8 mouse cellular contexts compared by ENCODE assay signal in genomic region chr9:61373634-61373941, GRCm38 (mm10). TPM values are rescaled to one million over a fixed set of nuclear protein-coding genes. Genes with fewer than 3 reads are reported as not detected.
A peak's percentile ranks its signal among the peaks of the same experiment; 100 is the strongest.
DNase-seq lines count a peak whose midpoint lies in the region; ATAC-seq and TF ChIP-seq lines count a peak whose summit lies in the region.

No protein-coding gene starts in this region.

- peaks cover 9% of the 10 kb centered on the region for H3K36me3 ChIP-seq in thymus, adult 2 months (ENCODE audit: control insufficient read depth, insufficient read depth, low read length)
- H3K36me3 ChIP-seq in heart, embryonic 13.5 days, result peaks cover 21% of the 10 kb centered on the region
- 0 out of 2 replicates have a peak, but pooled peaks cover 2% of the 10 kb centered on the region for H3K36me3 ChIP-seq in liver, embryonic 11.5 days (ENCODE audit: control insufficient read depth, insufficient read depth, low read length)
- peaks cover 6% of the 10 kb centered on the region; the same call in 1 of the 2 replicates for H3K36me3 ChIP-seq in stomach, postnatal 0 days (ENCODE audit: control insufficient read depth, insufficient read depth, low read length)

- H3K27ac ChIP-seq in thymus, adult 2 months (ENCODE audit: control insufficient read depth, insufficient read depth, low read length), result peak overlapping the region; percentile 48; the same call in 1 of the 2 replicates
- peak overlapping the region; percentile 87 for H3K27ac ChIP-seq in heart, embryonic 13.5 days (replicated peaks)
- peak overlapping the region; percentile 79 for H3K27ac ChIP-seq in liver, embryonic 11.5 days (ENCODE audit: low read depth, low read length)
- H3K27ac ChIP-seq in stomach, postnatal 0 days (replicated peaks), result peak overlapping the region; percentile 96

- TF ChIP-seq CTCF in thymus, adult 2 months (IDR thresholded peaks at IDR 0.05; ENCODE audit: borderline replicate concordance, control insufficient read depth, extremely low read depth, insufficient read depth, low read length, poor library complexity), result no peak
- no peak for TF ChIP-seq CTCF in stomach, postnatal 0 days (IDR thresholded peaks at IDR 0.05; ENCODE audit: low read depth)

- H3K9me3 ChIP-seq in heart, embryonic 13.5 days, result no peaks in the 10 kb centered on the region
- no peaks in the 10 kb centered on the region for H3K9me3 ChIP-seq in liver, embryonic 11.5 days (ENCODE audit: control insufficient read depth, low read length)
- no peaks in the 10 kb centered on the region for H3K9me3 ChIP-seq in stomach, postnatal 0 days (ENCODE audit: control insufficient read depth, low read length)

- peak overlapping the region; percentile 95 for H3K9ac ChIP-seq in heart, embryonic 13.5 days
- H3K9ac ChIP-seq in liver, embryonic 11.5 days (ENCODE audit: low read depth, low read length), result peak overlapping the region; percentile 82
- H3K9ac ChIP-seq in stomach, postnatal 0 days (ENCODE audit: low read length), result peak overlapping the region; percentile 97

- peaks cover 4% of the 10 kb centered on the region; the same call in 1 of the 2 replicates for H3K27me3 ChIP-seq in thymus, adult 2 months (ENCODE audit: control insufficient read depth, insufficient read depth, low read length)
- H3K27me3 ChIP-seq in heart, embryonic 13.5 days (replicated peaks), result peaks cover 52% of the 10 kb centered on the region
- peaks cover 15% of the 10 kb centered on the region for H3K27me3 ChIP-seq in liver, embryonic 11.5 days (replicated peaks; ENCODE audit: control insufficient read depth, insufficient read depth, low read length)
- no peaks in the 10 kb centered on the region for H3K27me3 ChIP-seq in stomach, postnatal 0 days (ENCODE audit: control insufficient read depth, insufficient read depth, low read length)

- ATAC-seq in heart, embryonic 13.5 days (ENCODE audit: extremely low read depth, insufficient number of reproducible peaks, low FRiP score, low TSS enrichment), result no peak
- ATAC-seq in liver, embryonic 11.5 days (replicated peaks; ENCODE audit: low FRiP score), result no peak
- ATAC-seq in stomach, postnatal 0 days (ENCODE audit: low FRiP score, low TSS enrichment), result no peak
- no peak for ATAC-seq in megakaryocyte-erythroid progenitor cell, adult 5-6 weeks (replicated peaks; ENCODE audit: low FRiP score, low TSS enrichment, poor library complexity, severe bottlenecking)

- peak overlapping the region; percentile 96 for H3K4me2 ChIP-seq in heart, embryonic 13.5 days
- H3K4me2 ChIP-seq in liver, embryonic 11.5 days, result peak overlapping the region; percentile 95
- H3K4me2 ChIP-seq in stomach, postnatal 0 days (replicated peaks; ENCODE audit: low read depth), result peak overlapping the region; percentile 88

- H3K4me3 ChIP-seq in thymus, adult 2 months (ENCODE audit: control insufficient read depth, insufficient read depth, low read length), result peak overlapping the region; percentile 82
- peak overlapping the region; percentile 81 for H3K4me3 ChIP-seq in heart, embryonic 13.5 days
- peak overlapping the region; percentile 84 for H3K4me3 ChIP-seq in liver, embryonic 11.5 days (ENCODE audit: low read depth, low read length)
- H3K4me3 ChIP-seq in stomach, postnatal 0 days (ENCODE audit: low read depth, low read length), result peak overlapping the region; percentile 84

- DNase-seq in gastrocnemius, postnatal 10 days, result peak; percentile 42
- DNase-seq in gastrocnemius, adult 8-10 months (ENCODE audit: low spot score in 2 of 2), result no peak
- no peak for DNase-seq in thymus, adult 2 months
- no peak for DNase-seq in thymus, postnatal 4 days
- DNase-seq in liver, embryonic 11.5 days (ENCODE audit: low spot score), result no peak
- peak; percentile 46 for DNase-seq in stomach, postnatal 0 days (ENCODE audit: low spot score)

- peaks cover 44% of the 10 kb centered on the region for H3K4me1 ChIP-seq in thymus, adult 2 months (replicated peaks; ENCODE audit: control insufficient read depth, insufficient read depth, low read length)
- peaks cover 89% of the 10 kb centered on the region for H3K4me1 ChIP-seq in heart, embryonic 13.5 days
- peaks cover 61% of the 10 kb centered on the region for H3K4me1 ChIP-seq in liver, embryonic 11.5 days (replicated peaks; ENCODE audit: control insufficient read depth, insufficient read depth, low read length)
- peaks cover 14% of the 10 kb centered on the region for H3K4me1 ChIP-seq in stomach, postnatal 0 days (replicated peaks; ENCODE audit: control insufficient read depth, insufficient read depth)

- no peak for TF ChIP-seq EP300 in stomach, postnatal 0 days (optimal IDR thresholded peaks at IDR 0.05)

- no peak for TF ChIP-seq POLR2A in thymus, adult 2 months (IDR thresholded peaks at IDR 0.05; ENCODE audit: control insufficient read depth, extremely low read depth, insufficient read depth, low read length, poor library complexity)

- under 1% methylated on average over 23 of the region's 23 CpGs for WGBS in thymus, adult 2 months
- under 1% methylated on average over 23 of the region's 23 CpGs for WGBS in heart, embryonic 13.5 days
- WGBS in liver, embryonic 11.5 days, result under 1% methylated on average over 23 of the region's 23 CpGs
- WGBS in stomach, postnatal 0 days, result 0% methylated on average over 22 of the region's 23 CpGs

RNA-seq across cellular contexts. Expression of gene Tle3, which starts 1.4 kb away (rescaled TPM):
- total RNA-seq in gastrocnemius, postnatal 10 days (2021), result 10 to 100 TPM; 20.5 to 25.6 TPM
- 1 to 10 TPM; 3.2 to 6.7 (median 4.3) TPM for total RNA-seq in gastrocnemius, adult 8-10 months (2022)
- polyA plus RNA-seq in thymus, adult 2 months (2012; rRNA removed), result 205 and 254 TPM in 2 replicates
- 7.3 and 9.1 TPM in 2 replicates for polyA plus RNA-seq in heart, embryonic 13.5 days (2015; fragmentation: Nextera tagmentation; extraction: Ambion mirVana)
- 15.0 and 15.8 TPM in 2 replicates for polyA plus RNA-seq in liver, embryonic 11.5 days (2014; fragmentation: Nextera tagmentation; extraction: Ambion mirVana)
- 16.8 and 18.2 TPM in 2 replicates for polyA plus RNA-seq in stomach, postnatal 0 days (2015; fragmentation: Nextera tagmentation; extraction: Ambion mirVana)
- 53.3 and 57.0 TPM in 2 replicates for total RNA-seq in megakaryocyte-erythroid progenitor cell, adult 5-6 weeks (2014; fragmentation: Nextera tagmentation)
- total RNA-seq in megakaryocyte-erythroid progenitor cell, adult 5-6 weeks (2017), result 19.1 and 26.7 TPM in 2 replicates

Comparison
In these comparisons a context has a peak if more than half of its experiments do, and no peak if none do; other contexts are left out.
1. DNase-seq: peak in gastrocnemius, postnatal 10 days (single experiment) and stomach, postnatal 0 days (single experiment); none in gastrocnemius, adult 8-10 months (0 of 2), thymus, adult 2 months (single experiment), thymus, postnatal 4 days (single experiment) and liver, embryonic 11.5 days (single experiment).
2. RNA of gene Tle3, which starts 1.4 kb away (polyA plus RNA-seq): 205 to 254 TPM in thymus, adult 2 months; 16.8 to 18.2 TPM in stomach, postnatal 0 days, 15.0 to 15.8 TPM in liver, embryonic 11.5 days and 7.3 to 9.1 TPM in heart, embryonic 13.5 days; every median in the first group is over 10 times any median in the second.
3. Peak in every context shown above with its lines, with median percentiles within 50 percentile points of each other: H3K27ac ChIP-seq, H3K4me3 ChIP-seq, H3K4me2 ChIP-seq and H3K9ac ChIP-seq.